Mouse (Mus musculus): ENCODE measurements around the gene Prl8a9.

The Prl8a9 gene

DNA sequence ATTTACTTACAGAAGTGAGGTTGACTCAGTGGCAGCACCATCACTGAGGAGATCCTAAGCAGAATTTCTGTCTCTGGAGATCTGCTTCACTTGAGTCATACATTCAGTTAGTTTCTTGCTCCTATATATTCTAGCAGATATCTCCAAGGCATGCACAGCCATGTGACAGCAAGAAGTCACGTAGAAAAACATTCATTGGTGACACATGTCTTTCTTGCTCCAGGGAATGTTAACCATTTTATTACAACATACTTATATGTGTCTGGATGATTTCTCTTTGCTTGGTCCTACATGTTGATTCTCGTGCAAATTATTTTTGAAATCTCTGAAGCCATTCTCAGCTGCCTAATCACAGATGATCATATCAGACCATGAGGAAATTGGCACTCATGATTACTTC lies at the start of gene Prl8a9:
TSS of gene Prl8a9 (minus strand) at position 101 of the 400 bp plus-strand sequence.
- no peak for DNase-seq

DNA sequence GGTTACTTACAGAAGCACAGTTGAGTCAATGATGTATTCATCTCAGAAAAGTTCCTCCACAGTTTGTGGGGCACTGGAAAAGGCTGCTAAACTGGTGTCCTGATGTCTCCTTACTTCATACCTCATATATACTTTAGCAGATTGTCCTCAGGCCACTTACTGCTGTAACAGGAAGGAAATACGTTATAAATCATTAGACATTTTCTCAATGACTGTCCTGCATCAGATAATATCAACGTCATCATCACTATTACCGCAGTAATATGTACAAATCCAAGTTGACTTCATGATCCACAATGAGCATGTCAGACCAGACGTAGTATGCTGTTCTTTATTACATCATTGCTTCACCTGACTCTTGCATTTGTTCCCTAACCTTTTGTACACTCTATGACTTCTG lies 46.1 kb upstream of the Prl8a9 start, which contains the start of gene Prl7b1:
TSS of gene Prl7b1 (minus strand) at position 101 of the 400 bp plus-strand sequence.
- DNase-seq: no peak

- no peak for DNase-seq
These were observed 17.7 kb upstream of the Prl8a9 start, which contains the start of gene Prl8a1 for GRCm38 (mm10) chr13:27582071-27582470. Gene Prl8a1 (minus strand): TSS chr13:27582171.

- no peak for DNase-seq
These were observed 11.1 kb downstream of the Prl8a9 start for GRCm38 (mm10) chr13:27553336-27553735.

- no peak for DNase-seq
These were observed 41.2 kb downstream of the Prl8a9 start for GRCm38 (mm10) chr13:27523156-27523555.

GRCm38 (mm10) chr13:27513117-27513516 lies 51.3 kb downstream of the Prl8a9 start, which contains the start of gene Prl8a8:
Gene Prl8a8 (minus strand): TSS chr13:27513217.
- DNase-seq: no peak
